In genomic region chr15:82437975-82438617, GRCm38 (mm10) we compare ENCODE assay signal across 17 mouse cellular contexts. TPM values are rescaled to one million over a fixed set of nuclear protein-coding genes. Genes with fewer than 3 reads are reported as not detected.
DNase-seq lines count a peak whose midpoint lies in the region; ATAC-seq and TF ChIP-seq lines count a peak whose summit lies in the region.
"Had no signal": no experiment of that assay in that cellular context is flagged by ENCODE, and none has a peak within 500 bp of the region (broad histone marks: within the 10 kb centered on the region; RNA-seq: fewer than 3 reads in every experiment).

No protein-coding gene starts in this region.

- no peak overlapping the region for H3K4me2 ChIP-seq in embryonic facial prominence, embryonic 14.5 days (ENCODE audit: low read depth, low read length)
- H3K4me2 ChIP-seq in stomach, postnatal 0 days (replicated peaks; ENCODE audit: low read depth), result no peak overlapping the region
- H3K4me2 ChIP-seq: embryonic facial prominence, embryonic 12.5 days; forebrain, embryonic 15.5 days had no signal

- peak; percentile 48; the same call in 1 of the 2 replicates for TF ChIP-seq CTCF in stomach, postnatal 0 days (IDR thresholded peaks at IDR 0.05; ENCODE audit: low read depth)

- H3K4me3 ChIP-seq in embryonic facial prominence, embryonic 14.5 days (ENCODE audit: low read depth, low read length), result no peak overlapping the region
- no peak overlapping the region for H3K4me3 ChIP-seq in embryonic facial prominence, embryonic 10.5 days
- no peak overlapping the region for H3K4me3 ChIP-seq in stomach, postnatal 0 days (ENCODE audit: low read depth, low read length)
- H3K4me3 ChIP-seq: embryonic facial prominence, embryonic 12.5 days; forebrain, embryonic 15.5 days had no signal

- H3K36me3 ChIP-seq in embryonic facial prominence, embryonic 14.5 days (ENCODE audit: control insufficient read depth, insufficient read depth, low read length), result no peaks in the 10 kb centered on the region
- H3K36me3 ChIP-seq in embryonic facial prominence, embryonic 10.5 days (replicated peaks), result no peaks in the 10 kb centered on the region
- no peaks in the 10 kb centered on the region for H3K36me3 ChIP-seq in stomach, postnatal 0 days (ENCODE audit: control insufficient read depth, insufficient read depth, low read length)
- H3K36me3 ChIP-seq: embryonic facial prominence, embryonic 12.5 days; forebrain, embryonic 15.5 days had no signal

- TF ChIP-seq EP300 in stomach, postnatal 0 days (optimal IDR thresholded peaks at IDR 0.05), result no peak

- H3K9me3 ChIP-seq in embryonic facial prominence, embryonic 14.5 days (ENCODE audit: control insufficient read depth, low read length), result 0 out of 2 replicates have a peak, but pooled peaks cover 6% of the 10 kb centered on the region
- H3K9me3 ChIP-seq in embryonic facial prominence, embryonic 10.5 days, result peaks cover 8% of the 10 kb centered on the region; the same call in 1 of the 2 replicates
- H3K9me3 ChIP-seq in stomach, postnatal 0 days (ENCODE audit: control insufficient read depth, low read length), result no peaks in the 10 kb centered on the region

- H3K27me3 ChIP-seq in embryonic facial prominence, embryonic 14.5 days (replicated peaks; ENCODE audit: control insufficient read depth, insufficient read depth, low read length), result no peaks in the 10 kb centered on the region
- no peaks in the 10 kb centered on the region for H3K27me3 ChIP-seq in embryonic facial prominence, embryonic 10.5 days (replicated peaks; ENCODE audit: low read depth, poor library complexity, severe bottlenecking)
- H3K27me3 ChIP-seq in stomach, postnatal 0 days (ENCODE audit: control insufficient read depth, insufficient read depth, low read length), result no peaks in the 10 kb centered on the region
- H3K27me3 ChIP-seq: embryonic facial prominence, embryonic 12.5 days; forebrain, embryonic 15.5 days had no signal

- no peak overlapping the region for H3K9ac ChIP-seq in embryonic facial prominence, embryonic 14.5 days (ENCODE audit: low read depth, low read length)
- no peak overlapping the region for H3K9ac ChIP-seq in stomach, postnatal 0 days (ENCODE audit: low read length)
- H3K9ac ChIP-seq: embryonic facial prominence, embryonic 12.5 days; forebrain, embryonic 15.5 days had no signal

- no peak for ATAC-seq in embryonic facial prominence, embryonic 14.5 days (ENCODE audit: low read depth)
- peak; percentile 85 for ATAC-seq in stomach, postnatal 0 days (ENCODE audit: low FRiP score, low TSS enrichment)
- ATAC-seq: forebrain, embryonic 15.5 days had no signal

- H3K27ac ChIP-seq in embryonic facial prominence, embryonic 14.5 days (replicated peaks; ENCODE audit: low read depth, low read length), result no peak overlapping the region
- no peak overlapping the region for H3K27ac ChIP-seq in embryonic facial prominence, embryonic 10.5 days (replicated peaks)
- H3K27ac ChIP-seq in stomach, postnatal 0 days (replicated peaks), result no peak overlapping the region
- H3K27ac ChIP-seq: embryonic facial prominence, embryonic 12.5 days; forebrain, embryonic 15.5 days had no signal

- DNase-seq in embryonic facial prominence, embryonic 14.5 days (ENCODE audit: low spot score), result peak; percentile 2
- DNase-seq in embryonic facial prominence, embryonic 10.5 days (ENCODE audit: low spot score), result no peak
- DNase-seq in lung, postnatal 10 days, result peak; percentile 38
- DNase-seq in lung, postnatal 14 days, result no peak
- peak; percentile 25 for DNase-seq in kidney, postnatal 10 days
- DNase-seq in stomach, postnatal 0 days (ENCODE audit: low spot score), result peak; percentile 53
- no peak for DNase-seq in ovary, postnatal 36 days (ENCODE audit: low spot score)
- no peak for DNase-seq in cerebellum, adult 18-20 months
- DNase-seq: adrenal gland, postnatal 36 days; cerebellum, adult 2 months; gastrocnemius, postnatal 25 days had no signal

- no peaks in the 10 kb centered on the region for H3K4me1 ChIP-seq in embryonic facial prominence, embryonic 14.5 days (ENCODE audit: control insufficient read depth, insufficient read depth, low read length)
- no peaks in the 10 kb centered on the region for H3K4me1 ChIP-seq in embryonic facial prominence, embryonic 10.5 days
- H3K4me1 ChIP-seq in stomach, postnatal 0 days (replicated peaks; ENCODE audit: control insufficient read depth, insufficient read depth), result no peaks in the 10 kb centered on the region
- H3K4me1 ChIP-seq: embryonic facial prominence, embryonic 12.5 days; forebrain, embryonic 15.5 days had no signal

- 58% methylated on average over 5 of the region's 5 CpGs for WGBS in embryonic facial prominence, embryonic 14.5 days
- 64% methylated on average over 5 of the region's 5 CpGs for WGBS in embryonic facial prominence, embryonic 10.5 days
- 52% methylated on average over 5 of the region's 5 CpGs for WGBS in stomach, postnatal 0 days

RNA-seq across cellular contexts. Expression of gene Cyp2d9, which starts 4.9 kb away (rescaled TPM):
- polyA plus RNA-seq in embryonic facial prominence, embryonic 14.5 days (2014; fragmentation: Nextera tagmentation; extraction: Ambion mirVana), result not detected in 2 replicates
- polyA plus RNA-seq in embryonic facial prominence, embryonic 10.5 days (2016; fragmentation: Nextera tagmentation; extraction: Ambion mirVana), result not detected in 2 replicates
- 1.6 and 2.0 TPM in 2 replicates for polyA plus RNA-seq in stomach, postnatal 0 days (2015; fragmentation: Nextera tagmentation; extraction: Ambion mirVana)
- polyA plus RNA-seq: C2C12; cerebellum, adult 2 months; embryonic facial prominence, embryonic 12.5 days; forebrain, embryonic 15.5 days; heart, postnatal 0 days; neural tube, embryonic 11.5 days; testis, adult 2 months had no signal

RNA-seq across cellular contexts. Expression of gene Cyp2d10, which starts 31.1 kb away (rescaled TPM):
- not detected in 2 replicates for polyA plus RNA-seq in embryonic facial prominence, embryonic 14.5 days (2014; fragmentation: Nextera tagmentation; extraction: Ambion mirVana)
- not detected in 2 replicates for polyA plus RNA-seq in embryonic facial prominence, embryonic 10.5 days (2016; fragmentation: Nextera tagmentation; extraction: Ambion mirVana)
- 2.1 and 3.6 TPM in 2 replicates for polyA plus RNA-seq in stomach, postnatal 0 days (2015; fragmentation: Nextera tagmentation; extraction: Ambion mirVana)
- polyA plus RNA-seq: C2C12; cerebellum, adult 2 months; embryonic facial prominence, embryonic 12.5 days; forebrain, embryonic 15.5 days; heart, postnatal 0 days; neural tube, embryonic 11.5 days; testis, adult 2 months had no signal

RNA-seq across cellular contexts. Expression of gene Cyp2d11, which starts 44.3 kb away (rescaled TPM):
- not detected in 2 replicates for polyA plus RNA-seq in embryonic facial prominence, embryonic 14.5 days (2014; fragmentation: Nextera tagmentation; extraction: Ambion mirVana)
- polyA plus RNA-seq in embryonic facial prominence, embryonic 10.5 days (2016; fragmentation: Nextera tagmentation; extraction: Ambion mirVana), result not detected in 2 replicates
- polyA plus RNA-seq in stomach, postnatal 0 days (2015; fragmentation: Nextera tagmentation; extraction: Ambion mirVana), result not detected in 2 replicates
- polyA plus RNA-seq: C2C12; cerebellum, adult 2 months; embryonic facial prominence, embryonic 12.5 days; forebrain, embryonic 15.5 days; heart, postnatal 0 days; neural tube, embryonic 11.5 days; testis, adult 2 months had no signal

RNA-seq across cellular contexts. Expression of gene Cyp2d22, which starts 58.0 kb away (rescaled TPM):
- polyA plus RNA-seq in embryonic facial prominence, embryonic 14.5 days (2014; fragmentation: Nextera tagmentation; extraction: Ambion mirVana), result 5.4 and 5.6 TPM in 2 replicates
- 2.1 and 3.0 TPM in 2 replicates for polyA plus RNA-seq in embryonic facial prominence, embryonic 10.5 days (2016; fragmentation: Nextera tagmentation; extraction: Ambion mirVana)
- 5.5 TPM in 2 replicates for polyA plus RNA-seq in stomach, postnatal 0 days (2015; fragmentation: Nextera tagmentation; extraction: Ambion mirVana)

Comparison
In these comparisons a context has a peak if more than half of its experiments do, and no peak if none do; other contexts are left out.
1. DNase-seq: peak in embryonic facial prominence, embryonic 14.5 days (single experiment), lung, postnatal 10 days (single experiment), kidney, postnatal 10 days (single experiment) and stomach, postnatal 0 days (single experiment); none in embryonic facial prominence, embryonic 10.5 days (single experiment), lung, postnatal 14 days (single experiment), ovary, postnatal 36 days (single experiment) and cerebellum, adult 18-20 months (0 of 2).